Mouse (Mus musculus) liver, adult 2 months (tissue): ENCODE measurements around the gene Dnajc11.

Experiments
- CTCF ChIP-seq: fragments of 200-500 bp; IDR thresholded peaks from 2 replicates; pipeline ENCODE4 v1.5.1; 2011; ENCODE audit warnings: low read depth, low read length, control low read depth
- POLR2A ChIP-seq: fragments of 200-500 bp; IDR thresholded peaks from 2 replicates; pipeline ENCODE4 v1.6.1; 2011; ENCODE audit warnings: low read length, control low read depth; ENCODE audit not compliant: insufficient read depth; ENCODE audit errors: extremely low read depth

DNA sequence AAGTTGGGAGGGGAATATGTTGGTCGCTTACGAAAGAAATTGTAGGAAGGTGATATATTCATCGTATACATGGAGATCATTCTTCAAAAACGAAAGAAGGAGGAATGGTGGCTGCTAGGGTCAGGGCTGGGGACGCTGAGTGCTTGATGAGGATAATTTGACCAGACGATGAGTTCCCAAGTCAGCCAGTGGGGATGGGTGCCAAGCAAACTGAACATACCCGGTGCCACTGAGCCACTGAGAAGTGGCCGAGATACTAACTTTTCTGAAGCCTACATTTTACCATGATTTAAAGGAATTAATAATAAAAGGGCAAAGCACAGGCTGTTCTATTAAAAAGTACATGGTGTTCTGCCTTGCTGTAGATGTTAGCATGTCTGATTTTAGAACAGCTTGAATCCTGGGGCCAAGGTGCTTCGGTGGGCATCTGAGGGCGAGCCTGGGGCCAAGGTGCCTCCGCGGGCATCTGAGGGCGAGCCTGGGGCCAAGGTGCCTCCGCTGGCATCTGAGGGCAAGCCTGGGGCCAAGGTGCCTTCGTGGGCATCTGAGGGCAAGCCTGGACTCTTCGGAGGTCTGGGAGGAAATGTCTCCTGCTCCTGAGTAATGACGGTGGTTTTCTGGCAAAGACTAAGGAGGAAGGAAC, 31.3 kb upstream of the Dnajc11 start:
- no peak for TF ChIP-seq POLR2A
- TF ChIP-seq CTCF, result no peak
